Mouse (Mus musculus): ENCODE results near the gene Matn1.

DNA sequence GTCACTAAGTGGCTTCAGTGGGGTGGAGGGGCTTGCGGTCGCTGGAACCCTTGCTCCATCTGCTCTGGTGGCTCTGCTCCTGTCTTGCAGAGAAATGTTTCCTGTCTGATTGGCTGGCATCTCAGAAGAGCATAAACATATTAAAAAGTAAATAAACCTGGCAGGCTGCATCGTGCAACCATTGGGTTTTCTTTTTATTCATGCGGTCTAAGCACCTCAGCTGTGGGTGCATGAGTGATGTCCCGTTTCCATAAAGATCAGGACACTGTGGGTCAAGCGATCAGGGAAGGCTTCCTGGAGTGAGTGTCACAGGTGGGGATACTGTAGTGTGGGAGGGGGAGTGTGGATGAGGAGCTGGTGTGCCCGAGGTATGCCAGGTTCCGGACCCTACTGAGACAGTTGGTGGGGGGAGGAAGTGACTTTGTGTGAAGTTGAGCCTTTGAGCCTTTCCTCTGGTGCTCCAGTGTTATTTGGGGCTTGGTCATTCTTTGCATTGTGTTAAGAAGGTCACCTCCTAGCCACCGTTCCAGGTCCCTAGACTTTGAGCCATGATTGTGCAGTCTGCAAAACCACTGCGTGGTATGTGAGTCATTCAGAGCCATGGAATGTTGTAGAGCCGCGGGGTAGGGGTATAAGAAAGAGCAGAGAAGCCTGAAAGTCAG, 29.0 kb upstream of the Matn1 start:
- TF ChIP-seq CTCF (IDR thresholded peaks at IDR 0.05; ENCODE audit: low read depth, low read length) = no peak
- no peak for TF ChIP-seq GATA1 (IDR thresholded peaks at IDR 0.05; ENCODE audit: borderline replicate concordance, low read length)
- no peak for TF ChIP-seq TAL1 (conservative IDR thresholded peaks at IDR 0.05; ENCODE audit: low read depth, low read length)

Data from G1E (cell line).